Mouse (Mus musculus) liver, embryonic 14.5 days (tissue): ENCODE measurements around the gene Sapcd2. TPM values are rescaled to one million over a fixed set of nuclear protein-coding genes. Genes with fewer than 3 reads are reported as not detected.

Experiments
- ATAC-seq: fragments of 200-750 bp; cut with Nextera tagmentation; 2 replicates; pipeline ENCODE4 v1.8.0; 2017; ENCODE audit warnings: moderate number of reproducible peaks, mild to moderate bottlenecking, moderate library complexity; ENCODE audit not compliant: insufficient read depth
- DNase-seq, 3 experiments: peaks; one replicate each; pipeline ENCODE4 v3.0.0-alpha.2; 2012 to 2013; ENCODE audit warnings: low read depth in 3 of 3, low spot score in 3 of 3
- H3K27ac ChIP-seq: fragments of 300-500 bp; sonication (generic); 2 replicates; pipeline ENCODE4 v1.5.1; 2014; ENCODE audit warnings: moderate library complexity, mild to moderate bottlenecking, control low read depth, inconsistent platforms
- H3K27me3 ChIP-seq: fragments of 300-500 bp; sonication (generic); 2 replicates; pipeline ENCODE4 v1.6.1; 2014; ENCODE audit warnings: mild to moderate bottlenecking, low read length, moderate library complexity; ENCODE audit not compliant: control insufficient read depth, insufficient read depth
- H3K36me3 ChIP-seq: fragments of 300-500 bp; sonication (generic); replicated peaks from 2 replicates; pipeline ENCODE4 v1.6.1; 2014; ENCODE audit warnings: low read depth; ENCODE audit not compliant: control insufficient read depth, insufficient read depth
- H3K4me1 ChIP-seq, 2 experiments: fragments of 200-500 bp in 1 of 2; fragments of 300-500 bp in 1 of 2; sonication (generic) in 1 of 2; replicated peaks; 2 replicates each; pipeline ENCODE4 v1.6.1; 2012 to 2014; ENCODE audit warnings: antibody characterized with exemption in 1 of 2, inconsistent platforms in 1 of 2, low read length in 1 of 2; ENCODE audit not compliant: control insufficient read depth in 2 of 2, insufficient read depth in 2 of 2
- H3K4me2 ChIP-seq: fragments of 300-500 bp; sonication (generic); 2 replicates; pipeline ENCODE4 v1.6.1; 2014; ENCODE audit warnings: low read depth, mild to moderate bottlenecking, control low read depth, moderate library complexity
- H3K4me3 ChIP-seq, 2 experiments: fragments of 200-500 bp in 1 of 2; fragments of 300-500 bp in 1 of 2; sonication (generic) in 1 of 2; 2 replicates each; pipeline ENCODE4 v1.5.1; 2012 to 2014; ENCODE audit warnings: low read depth in 2 of 2, low read length in 2 of 2, mild to moderate bottlenecking in 2 of 2, control low read depth in 1 of 2, inconsistent platforms in 1 of 2, moderate library complexity in 1 of 2; ENCODE audit not compliant: insufficient read depth in 1 of 2
- H3K9ac ChIP-seq: fragments of 300-500 bp; sonication (generic); replicated peaks from 2 replicates; pipeline ENCODE4 v1.6.1; 2014; ENCODE audit warnings: mild to moderate bottlenecking, control low read depth, moderate library complexity
- H3K9me3 ChIP-seq: fragments of 300-500 bp; sonication (generic); 2 replicates; pipeline ENCODE4 v1.6.1; 2016; ENCODE audit warnings: low read length, mixed read lengths; ENCODE audit not compliant: control insufficient read depth
- CTCF ChIP-seq: IDR thresholded peaks from 2 replicates; pipeline ENCODE4 v1.5.1; 2016; ENCODE audit warnings: antibody characterized with exemption, low read depth, control low read depth
- EP300 ChIP-seq: IDR thresholded peaks from 2 replicates; pipeline ENCODE4 v1.6.1; 2016; ENCODE audit warnings: antibody characterized with exemption, low read depth
- WGBS: fragments of 180-500 bp; shearing (Covaris S2); extraction: QIAGEN DNeasy Blood & Tissue Kit; methylation state at CpG from one replicate; pipeline ENCODE4 v1.1.7; 2014; ENCODE audit not compliant: insufficient replicate concordance; 5-methylcytosine and 5-hydroxymethylcytosine counted together
- polyA plus RNA-seq, 2 experiments: library from polyadenylated mRNA; depleted of rRNA in 1 of 2; stranded (reverse) in 1 of 2; unstranded in 1 of 2; fragments of >200 nt; fragmentation: Nextera tagmentation in 1 of 2; extraction: Ambion mirVana in 1 of 2; gene quantifications; 2 replicates each; pipeline versions ENCODE4 v1.2.1 to v1.2.3; 2012 to 2014

Gene Sapcd2
- polyA plus RNA-seq, 2 experiments = 17.9 to 20.1 TPM

GRCm38 (mm10) chr2:25394281-25395221, 22.4 kb downstream of the Sapcd2 start:
- DNase-seq (no peak), ATAC-seq (no peak)
- no peak overlapping the region for H3K27ac ChIP-seq
- no peak overlapping the region for H3K4me2 ChIP-seq
- no peaks in the 10 kb centered on the region for H3K9me3 ChIP-seq
- no peaks in the 10 kb centered on the region for H3K36me3 ChIP-seq
- WGBS = 31% methylated on average over 3 of the region's 3 CpGs
- TF ChIP-seq CTCF = no peak
- no peaks in the 10 kb centered on the region; a peak in 1 of 4 replicates for H3K4me1 ChIP-seq
- no peak overlapping the region for H3K4me3 ChIP-seq
- H3K27me3 ChIP-seq = peaks cover 43% of the 10 kb centered on the region
- H3K9ac ChIP-seq = no peak overlapping the region

GRCm38 (mm10) chr2:25395721-25396596, 23.8 kb downstream of the Sapcd2 start, which contains the start of gene Entpd2:
Entpd2 (plus strand) TSS chr2:25395874.
- 2% methylated on average over 57 of the region's 57 CpGs for WGBS
- H3K4me1 ChIP-seq = no peaks in the 10 kb centered on the region; a peak in 1 of 4 replicates
- H3K27ac ChIP-seq = no peak within 1 kb of the TSS
- H3K27me3 ChIP-seq = peaks cover 56% of the 10 kb centered on the region
- peak within 1 kb of the TSS in 1 of 2 experiments; percentile 41; a peak in 2 of 4 replicates for H3K4me3 ChIP-seq
- no peak within 1 kb of the TSS for H3K9ac ChIP-seq
- H3K9me3 ChIP-seq = no peaks in the 10 kb centered on the region
- ATAC-seq (no peak), DNase-seq (no peak)
- H3K36me3 ChIP-seq = no peaks in the 10 kb centered on the region
- TF ChIP-seq EP300 (no peak), CTCF (no peak)
- peak within 1 kb of the TSS; percentile 65 for H3K4me2 ChIP-seq

GRCm38 (mm10) chr2:25396597-25396983, 24.5 kb downstream of the Sapcd2 start:
- Histone ChIP-seq H3K4me1 (no peaks in the 10 kb centered on the region; a peak in 1 of 4 replicates), H3K36me3 (no peaks in the 10 kb centered on the region), H3K9me3 (no peaks in the 10 kb centered on the region), H3K4me3 (no peak overlapping the region), H3K4me2 (no peak overlapping the region), H3K27me3 (peaks cover 60% of the 10 kb centered on the region), H3K27ac (no peak overlapping the region), H3K9ac (no peak overlapping the region)
- DNase-seq (no peak), ATAC-seq (no peak)
- WGBS = 20% methylated on average over 3 of the region's 3 CpGs
- no peak for TF ChIP-seq CTCF
- TF ChIP-seq EP300 = no peak

- H3K36me3 ChIP-seq = no peaks in the 10 kb centered on the region
- peaks cover 63% of the 10 kb centered on the region for H3K27me3 ChIP-seq
- 29% methylated on average over 1 of the region's 1 CpGs for WGBS
- ATAC-seq (no peak), DNase-seq (no peak)
- no peak overlapping the region for H3K4me2 ChIP-seq
- TF ChIP-seq CTCF = no peak
- TF ChIP-seq EP300 = no peak
- no peaks in the 10 kb centered on the region for H3K9me3 ChIP-seq
- no peaks in the 10 kb centered on the region; a peak in 1 of 4 replicates for H3K4me1 ChIP-seq
- no peak overlapping the region for H3K9ac ChIP-seq
- no peak overlapping the region for H3K4me3 ChIP-seq
- no peak overlapping the region for H3K27ac ChIP-seq
Observed at GRCm38 (mm10) chr2:25397010-25397409, 24.9 kb downstream of the Sapcd2 start.

- H3K4me3 ChIP-seq = no peak overlapping the region
- no peak overlapping the region for H3K9ac ChIP-seq
- 66% methylated on average over 7 of the region's 7 CpGs for WGBS
- ATAC-seq (no peak), DNase-seq (no peak)
- H3K9me3 ChIP-seq = no peaks in the 10 kb centered on the region
- no peak overlapping the region for H3K4me2 ChIP-seq
- no peaks in the 10 kb centered on the region for H3K36me3 ChIP-seq
- H3K27me3 ChIP-seq = peaks cover 73% of the 10 kb centered on the region
- no peak overlapping the region for H3K27ac ChIP-seq
- no peak for TF ChIP-seq CTCF
- TF ChIP-seq EP300 = no peak
- no peaks in the 10 kb centered on the region; a peak in 1 of 4 replicates for H3K4me1 ChIP-seq
Observed at GRCm38 (mm10) chr2:25398065-25398464, 25.9 kb downstream of the Sapcd2 start.
